Mouse (Mus musculus): ENCODE data around the gene Lipe.
"Not testable (repeated sequence)": the region's sequence is repeated elsewhere in the genome, so short reads cannot be mapped to it uniquely, and the experiment has no call there.

The Lipe gene

DNA sequence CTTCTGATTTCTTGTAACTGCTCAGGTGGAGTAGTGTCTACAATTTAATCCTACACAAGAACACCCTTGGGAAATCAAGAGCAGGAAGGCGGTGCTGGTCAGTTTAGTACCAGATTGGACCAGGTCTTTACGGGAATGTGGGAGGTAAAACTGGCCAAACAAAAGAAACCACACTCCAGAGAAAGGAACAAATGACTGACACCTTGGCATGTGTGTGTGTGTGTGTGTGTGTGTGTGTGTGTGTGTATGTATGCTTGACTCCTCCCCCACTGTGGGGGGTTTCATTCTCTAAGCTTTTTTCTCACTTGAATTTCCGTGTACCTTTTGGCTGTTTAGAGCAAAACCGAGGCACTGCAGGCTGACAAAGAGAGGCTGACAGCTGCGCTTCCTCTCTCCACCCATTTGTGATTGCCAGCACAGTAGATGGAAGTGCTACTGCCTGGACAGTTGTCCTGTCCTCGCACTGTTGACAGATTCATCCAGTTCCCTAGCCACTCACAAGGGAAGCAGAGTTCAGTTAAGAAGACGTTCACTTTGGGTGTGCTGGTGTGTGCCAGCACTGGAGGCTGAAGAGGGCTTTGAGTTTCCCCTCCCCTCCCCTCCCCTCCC, 14.4 kb upstream of the Lipe start, which contains the start of gene Cxcl17:
Gene Cxcl17 (minus strand): TSS at position 54 of the 609 bp plus-strand sequence.
- DNase-seq, result no peak

- DNase-seq, result no peak
These were observed 13.4 kb upstream of the Lipe start for GRCm38 (mm10) chr7:25411861-25412260.

DNA sequence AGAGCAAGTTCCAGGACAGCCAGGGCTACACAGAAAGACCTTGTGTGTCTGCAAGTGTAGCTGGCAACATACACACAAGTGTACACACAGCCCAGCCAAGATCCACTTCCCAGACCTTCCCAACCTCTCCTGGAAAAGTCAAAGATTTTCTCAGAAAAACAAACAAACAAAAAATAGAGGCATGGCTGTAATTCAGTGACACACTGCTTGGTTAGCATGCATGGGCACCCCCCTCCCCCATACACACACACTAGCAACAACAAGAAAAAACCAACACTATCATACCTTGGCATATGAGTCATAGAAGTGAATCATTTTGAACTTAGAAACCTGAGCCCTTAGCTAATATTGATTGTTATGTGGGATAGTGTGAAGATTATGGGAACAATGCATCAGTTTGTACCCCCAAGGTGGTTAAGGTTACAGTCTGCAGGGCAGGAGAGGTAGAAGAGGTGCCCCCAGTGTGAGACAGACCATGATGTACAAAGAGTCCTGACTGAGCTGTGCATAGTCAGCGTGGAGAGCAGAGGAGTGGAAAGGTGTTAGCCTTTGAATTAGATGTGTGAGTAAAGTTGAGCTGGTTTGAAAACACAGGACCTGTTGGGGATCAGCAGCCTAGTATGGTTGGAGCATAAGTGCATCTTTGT, 12.6 kb upstream of the Lipe start:
- DNase-seq, result no peak

- no peak for DNase-seq
These were observed 10.7 kb upstream of the Lipe start for GRCm38 (mm10) chr7:25409114-25409760.

DNA sequence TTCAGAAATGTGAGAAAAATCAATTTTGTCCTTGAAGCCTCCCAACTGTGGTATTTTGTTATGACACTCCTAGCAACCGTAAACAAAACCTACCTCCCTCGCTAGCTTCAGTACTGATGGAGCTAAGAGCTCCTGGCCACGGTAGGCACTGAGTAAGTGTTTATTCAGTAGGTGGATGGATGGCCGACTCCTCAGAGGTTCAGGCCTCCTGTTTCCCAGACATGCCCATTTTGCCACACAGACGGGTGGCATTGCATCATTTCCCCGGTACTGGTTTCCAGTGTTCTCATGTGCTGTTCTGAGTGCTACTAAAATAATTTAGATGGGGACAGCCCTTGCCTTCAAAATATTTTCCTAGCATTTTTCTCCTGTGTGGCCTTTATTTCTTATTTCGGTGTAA, 8.0 kb upstream of the Lipe start:
- DNase-seq, result no peak

GRCm38 (mm10) chr7:25402671-25403101, 4.2 kb upstream of the Lipe start:
- no peak for DNase-seq

DNA sequence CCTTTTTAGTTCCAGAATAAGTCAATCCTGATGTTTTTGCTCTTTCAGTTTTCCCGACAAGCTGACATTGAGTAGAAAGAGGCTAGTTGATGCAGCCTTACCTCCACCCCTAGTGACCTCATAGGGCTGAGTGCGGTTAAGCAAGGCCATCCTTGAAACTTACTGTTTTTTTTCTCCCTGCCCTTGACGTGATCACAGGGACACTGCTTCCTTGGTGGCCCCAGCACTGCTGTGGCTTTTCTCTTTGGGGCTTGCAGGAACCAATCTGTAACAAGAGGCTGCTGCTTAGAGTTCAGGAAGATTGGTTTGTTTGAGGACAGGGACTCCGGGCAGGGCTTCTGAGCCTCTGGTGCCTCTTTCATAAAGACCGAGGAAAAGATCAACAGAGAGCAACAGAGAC, 3.5 kb upstream of the Lipe start:
- DNase-seq, result no peak

DNA sequence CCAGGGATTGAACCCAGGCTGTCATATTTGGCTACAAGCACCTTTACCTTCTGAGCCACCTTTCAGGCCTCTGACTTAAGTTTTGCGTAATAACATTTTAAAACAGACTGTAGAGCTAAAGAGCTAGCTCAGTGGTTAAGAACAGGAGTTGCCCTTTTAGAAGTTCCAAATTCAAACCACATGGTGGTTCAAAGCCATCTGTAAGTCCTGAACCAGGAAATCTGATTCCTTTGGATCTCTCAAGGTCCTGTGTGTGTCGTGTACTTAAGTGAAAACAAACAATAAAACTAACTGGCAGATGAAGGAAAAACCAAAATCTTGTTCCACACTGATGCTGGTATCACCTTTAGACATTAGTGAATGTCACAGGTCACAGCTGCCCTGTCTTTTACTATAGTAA, 3.0 kb upstream of the Lipe start:
- no peak for DNase-seq

DNA sequence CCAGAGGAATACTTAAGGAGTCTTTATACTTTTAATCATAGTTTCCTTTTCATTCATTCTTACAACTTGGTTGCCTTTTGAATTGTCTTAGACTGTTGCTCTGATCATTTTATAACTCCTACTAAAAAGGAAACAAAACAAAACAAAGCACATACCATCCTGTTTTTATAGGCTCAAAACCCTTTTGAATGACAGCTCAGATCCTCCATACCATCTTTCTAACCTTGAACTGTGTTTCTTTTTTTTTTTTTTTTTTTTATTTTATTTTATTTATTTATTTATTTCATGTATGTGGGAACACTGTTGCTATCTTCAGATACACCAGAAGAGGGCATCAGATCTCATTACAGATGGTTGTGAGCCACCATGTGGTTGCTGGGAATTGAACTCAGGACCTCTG, 518 bp upstream of the Lipe start:
- not testable (repeated sequence) for DNase-seq

- DNase-seq, result no peak
These were observed 1.9 kb downstream of the Lipe start for GRCm38 (mm10) chr7:25396621-25397020.

GRCm38 (mm10) chr7:25395558-25396521, 2.7 kb downstream of the Lipe start:
- DNase-seq, result peak; percentile 86 to 89

DNA sequence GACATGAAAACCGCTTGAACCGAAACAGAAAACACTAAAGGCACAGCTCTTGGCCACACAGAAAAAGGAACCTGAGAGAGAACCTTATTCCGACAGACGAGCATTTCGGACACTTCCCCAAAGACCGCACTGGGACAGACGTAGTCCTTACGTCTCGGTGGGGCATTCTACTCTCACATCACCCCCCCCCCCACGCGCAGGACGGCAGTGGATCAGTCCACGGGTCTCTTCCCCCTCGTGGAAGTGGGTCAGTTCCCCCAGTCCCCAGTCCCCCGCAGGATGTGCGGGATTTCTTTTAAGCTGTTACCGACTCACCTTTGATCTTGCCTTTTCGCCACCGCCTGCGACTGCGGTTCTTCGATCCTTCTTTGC, 3.3 kb downstream of the Lipe start:
- no peak for DNase-seq

GRCm38 (mm10) chr7:25394754-25395153, 3.8 kb downstream of the Lipe start:
- DNase-seq, result no peak

DNA sequence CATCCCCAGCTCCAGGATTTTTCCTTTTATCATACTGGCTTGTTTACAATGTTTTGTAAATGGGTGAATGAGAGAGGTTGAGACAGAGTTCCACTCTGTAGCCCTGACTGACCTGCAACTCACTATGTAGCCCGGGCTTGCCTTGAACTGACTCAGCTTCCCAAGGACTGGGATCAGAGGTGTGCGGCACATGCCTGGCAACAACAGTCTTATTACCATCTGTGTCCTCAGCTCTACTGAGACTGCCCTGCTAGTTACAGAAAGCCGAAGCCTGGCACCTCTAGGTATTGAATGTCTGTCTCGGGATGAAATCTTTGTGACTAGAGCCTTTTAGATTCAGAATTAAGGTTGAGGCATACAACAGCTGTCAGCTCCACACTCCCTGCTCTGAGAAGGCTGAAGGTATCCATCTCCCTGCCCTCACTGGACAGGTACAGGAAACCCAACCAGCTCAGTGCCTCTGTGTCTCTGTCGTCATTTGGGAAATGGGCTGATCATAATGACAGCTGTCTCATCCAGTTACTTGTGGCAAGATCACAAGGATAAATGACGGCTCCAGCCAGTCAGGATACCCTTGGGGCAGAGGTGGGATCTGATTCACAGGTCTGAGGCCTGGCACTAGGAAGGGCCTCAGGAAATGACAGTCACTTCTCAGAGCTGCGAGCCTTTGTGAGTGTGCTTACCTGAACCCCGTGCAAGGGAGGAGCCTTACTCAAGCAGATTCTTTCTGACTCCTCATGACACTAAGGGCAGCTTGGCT, 4.9 kb downstream of the Lipe start:
- no peak for DNase-seq

GRCm38 (mm10) chr7:25392851-25393250, 5.7 kb downstream of the Lipe start:
- no peak for DNase-seq

GRCm38 (mm10) chr7:25391856-25392453, 6.6 kb downstream of the Lipe start:
- DNase-seq, result no peak

DNA sequence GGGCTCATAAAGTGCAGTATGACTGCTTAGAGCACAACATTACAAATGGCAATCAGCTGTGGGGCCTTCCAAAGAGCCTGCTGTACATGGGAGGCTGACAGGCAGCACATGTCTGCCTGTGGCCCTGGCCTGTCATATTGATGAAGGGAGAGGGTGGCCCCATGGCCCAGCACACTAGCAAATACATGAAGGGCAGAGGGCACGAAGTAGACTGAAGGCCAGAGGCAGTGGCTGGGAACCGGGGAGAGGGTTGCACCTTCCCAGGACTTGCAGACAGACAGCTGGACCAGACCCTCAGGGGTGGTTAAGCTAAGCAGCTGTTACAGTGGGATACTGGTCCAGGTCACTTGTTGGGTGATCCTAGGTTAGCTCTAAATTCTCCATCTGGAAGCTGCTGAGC, 7.5 kb downstream of the Lipe start:
- no peak for DNase-seq

DNA sequence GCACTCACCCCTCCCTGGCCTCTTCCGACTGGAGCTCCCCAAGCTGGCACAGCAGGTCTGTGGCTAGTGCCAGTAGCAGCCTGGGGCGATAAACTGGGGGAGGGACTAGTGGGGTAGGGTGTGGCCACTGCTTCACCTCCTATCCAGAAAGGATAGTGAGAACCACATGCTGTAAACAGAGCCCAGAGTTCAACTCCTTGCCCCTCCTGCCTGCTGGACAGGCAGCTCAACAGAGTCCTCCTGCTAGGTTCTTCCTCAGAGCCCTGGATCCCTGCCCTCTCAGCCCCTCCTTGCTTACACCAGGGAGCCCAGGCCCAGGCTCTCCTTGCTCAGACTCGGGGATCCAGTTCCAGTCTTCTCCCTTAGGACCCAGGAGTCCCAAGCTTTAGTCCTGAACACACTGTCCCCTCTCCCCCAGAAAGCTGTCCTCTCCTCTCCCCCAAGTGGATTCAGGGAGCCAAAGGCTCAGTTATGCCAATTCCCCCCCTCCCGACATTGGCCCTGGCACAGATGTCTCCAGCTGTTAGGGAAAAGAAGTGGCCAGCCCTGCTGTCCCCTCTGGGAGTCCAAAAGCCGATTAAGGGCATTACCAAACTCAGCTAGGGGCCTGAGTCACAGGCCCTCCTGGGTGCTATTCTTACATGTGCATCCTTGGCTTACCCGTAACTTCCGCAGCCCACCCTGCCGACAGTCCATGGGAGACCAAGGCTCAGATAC, 8.3 kb downstream of the Lipe start:
- no peak for DNase-seq

DNA sequence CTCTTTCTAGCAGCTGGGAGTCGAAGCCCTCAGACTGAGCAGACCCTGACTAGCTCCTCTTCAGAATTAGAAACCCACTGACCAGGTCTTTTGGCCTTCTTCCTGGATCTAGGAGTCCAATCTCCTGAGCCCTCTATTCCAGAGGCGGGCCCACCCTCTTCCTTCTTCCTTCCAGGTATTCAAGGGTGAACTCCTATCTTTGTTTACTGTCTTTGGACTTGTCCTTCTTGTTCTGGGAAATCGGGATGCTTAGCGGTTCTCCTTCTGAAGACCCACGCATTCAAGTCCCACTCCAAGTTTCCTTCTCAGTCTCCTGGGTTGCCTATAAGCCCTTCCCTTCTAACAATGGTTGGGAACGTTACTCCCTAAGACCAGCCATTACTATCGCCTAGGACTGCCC, 9.6 kb downstream of the Lipe start:
- DNase-seq, result no peak

DNA sequence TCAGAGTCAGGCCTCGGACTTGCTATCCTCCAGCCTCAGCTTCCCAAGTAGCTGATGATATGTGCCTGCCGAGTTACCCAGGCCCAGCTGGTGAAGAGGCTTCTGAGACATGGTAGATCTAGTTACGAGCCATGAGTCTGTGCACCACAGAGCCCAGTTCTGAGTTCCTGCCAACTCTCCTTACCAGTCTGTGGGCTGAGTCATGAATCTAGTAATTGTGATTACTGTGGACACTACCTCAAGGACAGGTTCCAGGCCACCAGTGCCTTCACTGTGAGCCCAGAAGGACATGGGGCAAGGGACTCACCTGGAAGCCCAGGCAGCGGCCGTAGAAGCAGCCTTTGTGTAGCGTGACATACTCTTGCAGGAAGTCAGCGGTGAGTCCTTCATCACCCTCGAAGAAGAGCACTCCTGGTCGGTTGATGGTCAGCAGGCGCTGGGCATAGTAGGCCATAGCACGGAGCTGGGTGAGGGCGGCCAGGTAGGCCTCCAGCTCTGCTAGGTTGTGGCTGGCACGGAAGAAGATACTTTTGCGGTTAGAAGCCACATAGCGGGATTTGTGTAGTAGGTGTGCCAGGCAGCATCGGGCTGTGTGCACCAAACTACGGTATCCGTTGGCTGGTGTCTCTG, 10.6 kb downstream of the Lipe start:
- no peak for DNase-seq
